Mouse (Mus musculus): Measurements from ENCODE around the gene Ano7. TPM values are rescaled to one million over a fixed set of nuclear protein-coding genes. Genes with fewer than 3 reads are reported as not detected.

The Ano7 gene
- polyA plus RNA-seq, 1 experiment from 2014 or later = 2.8 TPM

- H3K4me3 ChIP-seq = no peak overlapping the region
- no peak for ATAC-seq (ENCODE audit: insufficient number of reproducible peaks, low FRiP score, low TSS enrichment, low read depth)
- H3K27me3 ChIP-seq = no peaks in the 10 kb centered on the region
Observed at GRCm38 (mm10) chr1:93453721-93454255, 80.1 kb downstream of the Ano7 start.

More at GRCm38 (mm10) chr1:93453721-93454255, 80.1 kb downstream of the Ano7 start:
- Histone ChIP-seq H3K9me3 (no peaks in the 10 kb centered on the region), H3K9ac (no peak overlapping the region), H3K36me3 (no peaks in the 10 kb centered on the region; the same call in 1 of the 2 replicates), H3K4me1 (no peaks in the 10 kb centered on the region), H3K4me2 (no peak overlapping the region), H3K27ac (no peak overlapping the region)

Small RNA genes within 50 kb of the gene (microRNA-seq; reads per million reads assigned to microRNA genes)
- gene Mir6345 (not detected), gene Mir6902 (not detected)

Other genes starting within 250 kb of the Ano7 start
- gene Agxt, start 238.7 kb upstream of the Ano7 start, polyA plus RNA-seq (2015; fragmentation: Nextera tagmentation; extraction: Ambion mirVana) = not detected in 2 replicates
- 27.6 and 28.8 TPM in 2 replicates for gene 2310007B03Rik, start 213.0 kb upstream of the Ano7 start, polyA plus RNA-seq (2015; fragmentation: Nextera tagmentation; extraction: Ambion mirVana)
- 0.23 and 0.24 TPM in 2 replicates for gene Crocc2, start 205.2 kb upstream of the Ano7 start, polyA plus RNA-seq (2015; fragmentation: Nextera tagmentation; extraction: Ambion mirVana)
- 15.2 and 16.0 TPM in 2 replicates for gene Sned1, start 138.1 kb upstream of the Ano7 start, polyA plus RNA-seq (2015; fragmentation: Nextera tagmentation; extraction: Ambion mirVana)
- 28.1 and 28.9 TPM in 2 replicates for gene Mterf4, start 68.0 kb upstream of the Ano7 start, polyA plus RNA-seq (2015; fragmentation: Nextera tagmentation; extraction: Ambion mirVana)
- gene Ppp1r7, start 31.1 kb upstream of the Ano7 start, polyA plus RNA-seq (2015; fragmentation: Nextera tagmentation; extraction: Ambion mirVana) = 48.0 and 55.7 TPM in 2 replicates
- gene Pask, start 30.4 kb upstream of the Ano7 start, polyA plus RNA-seq (2015; fragmentation: Nextera tagmentation; extraction: Ambion mirVana) = 12.3 and 13.1 TPM in 2 replicates
- gene Hdlbp, start 104.9 kb downstream of the Ano7 start, polyA plus RNA-seq (2015; fragmentation: Nextera tagmentation; extraction: Ambion mirVana) = 205 and 213 TPM in 2 replicates
- gene Farp2, start 138.1 kb downstream of the Ano7 start, polyA plus RNA-seq (2015; fragmentation: Nextera tagmentation; extraction: Ambion mirVana) = 7.9 and 8.7 TPM in 2 replicates